Mouse (Mus musculus) lung, adult 18-20 months (tissue): ENCODE results near the gene Psmd9.
"Not testable (repeated sequence)": the region's sequence is repeated elsewhere in the genome, so short reads cannot be mapped to it uniquely, and the experiment has no call there.

Source experiments
- DNase-seq, 2 experiments: peaks; one replicate each; pipeline ENCODE4 v3.0.0; 2022; ENCODE audit warnings: mixed read lengths in 2 of 2

Gene Psmd9

DNA sequence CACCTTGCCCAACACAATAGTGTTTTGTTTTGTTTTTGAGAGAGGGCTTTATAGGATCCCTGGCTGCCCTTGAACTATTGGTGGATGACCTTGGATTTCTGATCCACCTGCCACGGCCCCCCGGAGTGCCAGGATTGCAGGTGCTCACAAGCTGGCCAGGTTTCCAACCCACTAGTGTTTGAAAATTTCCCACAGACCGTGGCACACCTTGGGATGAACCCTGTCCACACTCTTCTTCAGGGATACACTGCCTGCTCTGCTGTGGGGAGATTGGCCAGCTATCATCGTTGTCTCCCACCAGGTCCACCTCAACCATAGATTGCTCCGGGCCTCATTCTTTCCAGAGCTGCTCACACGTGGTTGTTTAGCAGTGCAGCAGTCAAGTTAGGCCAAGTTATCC lies 25.6 kb downstream of the Psmd9 start:
- DNase-seq: no peak

DNA sequence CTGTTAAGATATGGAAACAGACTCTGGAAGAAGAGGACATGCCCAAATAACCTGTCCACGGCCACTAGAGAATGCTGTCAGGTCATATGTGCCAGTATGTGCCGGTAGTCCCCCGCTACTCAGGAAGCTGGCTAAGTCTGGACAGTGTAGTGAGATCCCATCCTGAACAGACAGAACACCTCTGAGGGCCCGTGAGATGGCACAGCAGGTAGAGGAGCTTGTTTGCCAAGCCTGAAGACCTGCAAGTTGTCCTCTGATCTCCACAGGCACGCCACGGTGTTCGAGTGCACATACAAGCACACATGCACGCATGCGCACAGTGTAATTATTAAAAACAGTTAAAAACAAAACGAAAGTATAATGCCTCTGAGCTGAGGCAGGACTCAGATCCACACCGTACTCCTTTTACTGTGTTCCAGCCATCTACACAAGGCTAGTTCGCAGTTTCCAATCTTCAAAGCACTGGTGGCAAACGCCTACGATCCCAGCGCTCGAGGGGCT lies 26.3 kb downstream of the Psmd9 start:
- no peak for DNase-seq

DNA sequence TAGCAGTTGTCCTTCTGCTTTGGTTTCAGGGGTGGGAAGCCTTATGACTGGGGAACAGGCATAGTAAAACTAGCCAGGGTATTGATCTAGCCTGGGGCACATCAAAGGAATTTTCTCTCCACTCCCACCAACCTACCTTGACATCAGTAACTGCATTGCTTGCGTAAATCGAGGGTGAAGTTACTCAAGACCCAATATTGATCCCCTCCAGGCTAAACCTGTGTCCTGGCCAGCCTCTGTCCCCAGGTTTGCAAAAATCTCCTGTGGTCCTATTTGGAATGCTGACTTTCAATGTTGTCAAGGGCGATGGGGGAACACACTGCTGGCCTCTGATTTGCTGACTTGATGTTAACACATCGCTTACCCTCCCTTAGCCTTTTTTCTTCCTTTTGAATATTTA lies 27.5 kb downstream of the Psmd9 start:
- DNase-seq: no peak

DNA sequence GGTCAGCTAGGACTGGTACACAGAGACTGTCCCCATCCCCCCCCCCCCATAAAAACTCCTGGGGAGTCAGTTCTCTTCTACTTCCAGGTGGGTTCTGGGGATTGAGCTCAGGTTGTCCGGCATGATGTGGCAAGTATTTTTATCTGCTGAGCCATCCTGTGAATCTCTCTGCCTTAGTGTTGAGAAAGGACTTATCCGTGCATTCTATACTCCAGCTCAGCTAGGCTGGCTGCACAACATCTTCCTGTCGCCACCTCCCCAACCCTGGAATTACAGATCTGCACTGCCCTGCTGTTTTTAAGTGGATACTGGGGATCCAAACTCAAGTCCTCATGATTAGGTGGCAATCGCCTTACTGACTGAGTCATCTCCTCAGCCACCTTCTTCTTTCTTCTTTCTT lies 29.3 kb downstream of the Psmd9 start:
- DNase-seq: no peak

DNA sequence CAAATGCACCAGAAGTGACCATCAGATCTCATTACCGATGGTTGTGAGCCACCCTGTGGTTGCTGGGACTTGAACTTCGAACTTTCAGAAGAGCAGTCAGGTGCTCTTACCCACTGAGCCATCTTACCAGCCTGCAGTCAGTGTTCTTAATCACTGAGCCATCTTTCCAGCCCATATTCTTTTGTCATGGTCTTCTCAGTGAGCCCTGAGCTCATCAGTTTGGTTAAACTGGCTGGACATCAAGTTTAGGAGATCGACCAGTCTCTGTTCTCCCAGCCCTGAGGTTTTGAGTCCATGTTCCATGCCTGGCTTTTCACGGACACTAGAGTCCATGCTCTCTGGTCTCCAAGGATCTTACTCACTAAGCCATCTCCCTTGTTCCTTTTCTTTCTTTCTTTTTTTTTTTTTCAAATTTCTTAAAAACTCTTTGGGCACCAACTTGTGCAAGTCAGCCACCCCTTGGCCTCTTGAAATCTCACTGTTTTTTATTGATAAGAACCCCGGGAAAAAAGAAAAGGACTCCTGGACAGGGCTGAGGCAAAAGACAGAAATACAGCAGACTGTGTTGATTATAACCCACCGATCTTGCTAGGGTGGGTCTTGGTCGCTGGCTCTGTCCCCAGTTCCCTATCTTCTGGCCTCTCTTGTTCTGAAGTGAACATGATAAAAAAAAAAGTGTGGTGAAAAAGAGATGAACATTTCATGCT lies 31.8 kb downstream of the Psmd9 start:
- DNase-seq: not testable (repeated sequence)

DNA sequence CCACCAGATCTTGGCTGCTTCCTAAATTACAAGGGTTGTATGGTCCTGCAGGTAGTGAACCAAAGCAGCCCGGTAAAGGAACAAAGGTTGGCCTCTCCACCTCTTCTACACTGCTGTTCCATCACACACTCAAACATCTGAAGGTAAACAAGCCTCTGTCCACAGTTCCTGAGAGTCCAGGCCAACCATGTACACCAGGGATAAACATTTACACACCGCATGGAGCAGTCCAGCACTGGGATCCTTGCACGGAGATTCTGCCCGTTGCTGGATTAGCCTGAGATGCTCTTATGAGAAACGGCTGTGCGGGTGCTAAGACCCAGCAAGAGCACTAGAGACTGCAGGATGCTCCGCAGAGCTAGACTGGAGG lies 32.3 kb downstream of the Psmd9 start:
- no peak for DNase-seq

DNA sequence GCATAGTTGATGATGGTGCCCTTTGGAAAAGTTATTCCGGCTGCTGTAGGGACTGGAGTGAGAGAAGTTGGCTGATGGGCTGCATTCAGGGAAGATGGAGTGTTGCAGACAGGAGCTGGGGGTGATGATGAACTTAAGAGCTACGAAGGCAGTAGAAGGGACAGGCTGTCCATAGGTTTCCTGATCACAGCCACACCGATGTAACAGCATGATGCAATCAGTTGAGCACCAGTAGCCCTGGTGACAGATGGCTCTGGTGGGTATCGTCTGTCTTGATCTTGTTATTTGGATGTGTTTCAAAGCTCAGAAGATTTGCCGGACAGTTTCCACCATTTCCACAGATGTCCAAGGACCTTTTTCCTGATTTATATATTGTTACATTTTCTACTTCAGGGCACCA lies 32.8 kb downstream of the Psmd9 start:
- no peak for DNase-seq

DNA sequence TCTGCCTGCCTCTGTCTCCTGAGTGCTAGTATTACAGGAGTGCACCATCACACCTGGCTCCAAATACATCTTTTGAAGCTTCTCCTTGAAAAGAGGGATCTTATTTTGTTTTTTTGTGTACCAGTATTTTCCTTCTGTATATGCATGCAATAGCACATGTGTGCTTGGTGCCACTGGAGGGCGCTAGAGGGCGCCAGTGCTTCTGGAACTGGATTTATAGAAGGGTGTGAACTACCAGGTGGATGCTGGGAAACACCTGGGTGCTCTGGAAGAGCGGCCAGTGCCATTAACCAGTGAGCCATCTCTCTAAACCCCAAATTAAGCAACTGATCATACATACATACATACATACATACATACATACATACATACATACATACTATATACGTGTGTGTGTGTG lies 33.6 kb downstream of the Psmd9 start:
- not testable (repeated sequence) for DNase-seq

DNA sequence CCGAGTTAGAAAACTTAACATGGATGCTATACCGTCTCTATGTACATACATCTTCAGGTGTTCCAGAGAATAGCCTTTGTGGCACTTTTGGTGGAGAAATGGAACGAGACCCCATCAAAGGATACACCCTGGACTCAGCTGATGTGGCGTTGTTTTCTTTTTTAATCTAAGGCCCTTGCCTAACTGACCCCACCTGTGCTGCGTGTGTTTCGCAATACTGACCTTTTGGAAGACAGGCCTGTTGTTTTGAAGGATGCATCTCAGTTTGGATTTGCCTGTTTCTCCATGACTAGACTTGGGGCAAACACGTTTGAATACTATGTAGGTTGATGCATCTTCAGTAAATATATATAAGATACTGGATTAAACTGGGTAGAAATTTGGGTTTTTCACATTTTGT lies 34.4 kb downstream of the Psmd9 start:
- DNase-seq: not testable (repeated sequence)

DNA sequence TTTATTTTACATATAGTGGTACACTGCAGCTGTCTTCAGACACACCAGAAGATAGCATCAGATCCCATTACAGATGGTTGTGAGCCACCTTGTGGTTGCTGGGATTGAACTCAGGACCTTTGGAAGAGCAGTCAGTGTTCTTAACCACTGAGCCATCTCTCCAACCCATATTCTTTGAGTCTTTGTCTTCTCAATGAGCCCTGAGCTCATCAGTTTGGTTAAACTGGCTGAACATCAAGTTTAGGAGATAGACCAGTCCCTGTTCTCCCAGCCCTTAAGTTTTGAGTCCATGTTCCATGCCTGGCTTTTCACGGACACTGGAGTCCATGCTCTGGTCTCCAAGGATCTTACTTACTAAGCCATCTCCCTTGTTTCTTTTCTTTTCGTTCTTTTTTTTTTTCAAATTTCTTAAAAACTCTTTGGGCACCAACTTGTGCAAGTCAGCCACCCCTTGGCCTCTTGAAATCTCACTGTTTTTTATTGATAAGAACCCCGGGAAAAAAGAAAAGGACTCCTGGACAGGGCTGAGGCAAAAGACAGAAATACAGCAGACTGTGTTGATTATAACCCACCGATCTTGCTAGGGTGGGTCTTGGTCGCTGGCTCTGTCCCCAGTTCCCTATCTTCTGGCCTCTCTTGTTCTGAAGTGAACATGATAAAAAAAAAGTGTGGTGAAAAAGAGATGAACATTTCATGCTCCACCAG lies 53.3 kb downstream of the Psmd9 start:
- not testable (repeated sequence) for DNase-seq

DNA sequence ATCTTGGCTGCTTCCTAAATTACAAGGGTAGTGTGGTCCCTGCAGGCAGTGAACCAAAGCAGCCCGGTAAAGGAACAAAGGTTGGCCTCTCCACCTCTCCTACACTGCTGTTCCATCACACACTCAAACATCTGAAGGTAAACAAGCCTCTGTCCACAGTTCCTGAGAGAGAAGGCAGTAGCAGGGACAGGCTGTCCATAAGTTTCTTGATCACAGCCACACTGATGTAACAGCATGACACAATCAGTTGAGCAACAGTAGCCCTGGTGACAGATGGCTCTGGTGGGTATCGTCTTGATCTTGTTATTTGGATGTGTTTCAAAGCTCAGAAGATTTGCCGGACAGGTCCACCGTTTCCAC lies 53.8 kb downstream of the Psmd9 start:
- DNase-seq: no peak

DNA sequence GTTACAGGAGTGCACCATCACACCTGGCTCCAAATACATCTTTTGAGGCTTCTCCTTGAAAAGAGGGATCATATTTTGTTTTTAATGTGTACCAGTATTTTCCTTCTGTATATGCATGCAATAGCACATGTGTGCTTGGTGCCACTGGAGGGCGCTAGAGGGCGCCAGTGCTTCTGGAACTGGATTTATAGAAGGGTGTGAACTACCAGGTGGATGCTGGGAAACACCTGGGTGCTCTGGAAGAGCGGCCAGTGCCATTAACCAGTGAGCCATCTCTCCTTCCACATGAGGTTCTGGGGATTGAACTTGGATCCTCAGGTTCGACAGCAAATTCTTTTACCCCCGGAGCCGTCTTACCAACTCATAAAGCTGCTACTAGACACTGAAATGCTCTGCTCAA lies 54.6 kb downstream of the Psmd9 start:
- not testable (repeated sequence) for DNase-seq

DNA sequence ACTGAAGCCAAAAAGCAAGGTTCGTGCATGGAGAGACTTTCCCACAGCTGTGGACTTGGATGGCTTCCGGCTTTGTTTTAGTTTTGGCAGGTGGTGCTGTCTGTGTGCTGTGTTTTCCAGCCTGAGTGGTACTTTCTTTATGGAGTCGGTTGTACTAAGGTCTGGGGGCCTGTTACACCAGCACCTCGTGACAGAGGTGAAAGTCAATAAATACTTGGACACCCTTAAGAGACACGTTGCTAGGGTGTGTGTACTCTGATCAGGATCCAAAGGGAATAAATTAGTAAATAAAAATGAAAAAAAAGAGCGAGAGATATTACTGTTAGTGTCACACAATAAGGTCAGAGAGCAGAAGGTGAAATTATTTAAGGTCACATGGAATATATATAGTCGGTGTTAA lies 57.6 kb downstream of the Psmd9 start:
- DNase-seq: no peak

DNA sequence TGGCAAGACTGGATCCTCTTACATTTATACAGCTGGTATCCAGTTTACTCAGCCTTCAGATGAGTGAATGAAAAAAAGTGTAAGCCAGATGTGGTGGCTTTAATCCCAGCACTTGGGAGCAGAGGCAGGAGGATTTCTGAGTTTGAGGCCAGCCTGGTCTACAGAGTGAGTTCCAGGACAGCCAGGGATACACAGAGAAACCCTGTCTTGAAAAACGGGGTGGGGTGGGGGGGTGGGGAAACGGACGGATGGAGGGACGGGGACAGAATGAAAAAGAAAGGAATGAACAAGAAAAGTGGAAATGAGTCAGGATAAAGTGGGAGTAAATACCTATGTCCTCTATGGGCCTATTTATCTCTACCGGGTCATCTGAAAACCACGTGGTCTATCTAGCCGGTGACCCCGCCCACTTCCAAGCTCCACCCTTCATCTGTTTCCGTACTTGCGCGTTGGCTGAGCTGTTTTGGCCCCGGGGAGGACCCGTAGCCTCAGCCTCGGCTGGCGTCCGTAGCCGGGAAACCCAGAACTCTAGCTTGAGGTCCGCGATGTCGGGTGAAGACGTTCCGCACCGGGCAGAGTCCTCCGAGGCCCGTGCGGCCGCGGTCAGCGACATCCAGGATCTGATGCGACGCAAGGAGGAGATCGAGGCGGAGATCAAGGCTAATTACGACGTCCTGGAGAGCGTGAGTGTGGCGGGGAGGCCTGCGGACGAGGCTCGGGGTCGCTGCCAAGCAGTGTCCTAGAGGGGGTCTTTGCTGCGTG lies 58.7 kb downstream of the Psmd9 start:
- DNase-seq: peak; percentile 95 to 96

DNA sequence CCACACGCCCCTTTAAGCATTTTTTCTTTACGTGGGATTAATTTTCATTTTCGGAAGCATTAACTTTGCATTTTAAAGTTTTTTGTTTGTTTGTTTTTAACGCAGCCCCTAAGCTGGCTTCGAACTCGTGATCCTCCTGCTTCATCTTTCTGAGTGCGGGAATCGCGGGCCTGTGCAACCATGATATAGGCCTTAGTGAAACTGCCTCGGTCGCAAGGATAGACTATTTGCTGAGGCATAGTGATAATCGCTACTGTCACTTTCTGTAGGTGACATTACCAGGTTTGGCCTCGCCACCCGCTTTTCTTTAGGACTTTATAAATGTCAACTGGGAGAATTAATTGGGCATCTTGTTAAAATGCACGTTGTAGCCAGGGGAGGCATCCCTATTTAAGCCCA lies 59.3 kb downstream of the Psmd9 start:
- no peak for DNase-seq

DNA sequence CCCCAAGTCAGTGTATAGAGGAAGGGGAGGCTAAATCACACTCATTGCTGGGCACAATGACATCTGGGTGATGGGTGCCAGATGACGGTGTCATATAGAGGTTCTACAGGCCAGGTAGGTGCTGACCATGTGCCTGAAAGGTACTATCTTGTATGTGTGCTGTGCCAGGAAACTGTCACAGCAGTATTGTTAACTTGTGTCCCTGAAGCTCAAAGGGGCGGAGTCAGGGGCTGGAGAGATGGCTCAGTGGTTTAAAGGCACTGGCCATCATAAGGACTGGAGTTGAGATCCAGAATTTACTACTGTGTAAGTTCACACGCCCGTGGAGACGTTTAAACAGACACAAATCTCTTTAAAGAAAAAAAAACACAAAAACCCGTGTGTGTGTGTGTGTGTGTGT lies 60.1 kb downstream of the Psmd9 start:
- DNase-seq: no peak

DNA sequence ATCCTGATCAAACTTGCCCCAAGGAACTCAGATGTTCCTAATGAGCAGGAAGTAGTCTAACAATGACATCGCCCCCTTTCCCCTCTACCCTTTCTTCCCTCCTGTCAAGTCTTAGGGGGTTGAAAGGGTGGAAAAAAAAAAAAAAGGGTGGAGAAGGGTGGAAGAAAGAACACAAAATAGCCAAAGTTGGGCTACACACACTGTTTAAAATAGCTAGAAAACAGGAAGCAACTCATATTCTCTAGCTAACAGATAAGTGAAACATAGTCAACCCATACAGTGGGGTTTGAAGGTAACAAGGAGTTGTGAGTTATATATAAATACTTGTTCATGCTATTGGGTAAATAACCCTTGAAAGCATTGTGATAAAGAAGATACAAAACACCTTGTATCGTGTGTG lies 63.0 kb downstream of the Psmd9 start:
- no peak for DNase-seq

DNA sequence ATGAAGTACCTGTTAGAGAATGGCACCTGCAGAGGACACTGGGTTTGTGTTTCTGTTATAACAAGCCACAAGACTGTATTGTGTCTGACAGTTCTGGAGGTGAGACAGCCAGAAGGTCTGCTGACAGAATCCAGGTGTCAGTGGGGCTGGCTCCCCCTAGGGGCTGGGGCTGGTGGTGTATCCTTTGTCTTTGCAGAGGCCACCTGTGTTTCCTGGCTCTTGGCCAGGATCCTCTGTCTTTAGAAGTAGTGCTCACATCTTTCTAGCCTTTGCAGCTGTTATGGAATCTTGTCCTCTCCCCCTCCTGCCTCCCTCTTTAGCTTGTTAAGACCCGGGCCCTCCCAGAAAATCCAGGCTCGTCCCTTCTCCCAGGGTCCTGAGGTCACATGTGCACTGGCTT lies 66.5 kb downstream of the Psmd9 start:
- peak; percentile 20 to 44 for DNase-seq

DNA sequence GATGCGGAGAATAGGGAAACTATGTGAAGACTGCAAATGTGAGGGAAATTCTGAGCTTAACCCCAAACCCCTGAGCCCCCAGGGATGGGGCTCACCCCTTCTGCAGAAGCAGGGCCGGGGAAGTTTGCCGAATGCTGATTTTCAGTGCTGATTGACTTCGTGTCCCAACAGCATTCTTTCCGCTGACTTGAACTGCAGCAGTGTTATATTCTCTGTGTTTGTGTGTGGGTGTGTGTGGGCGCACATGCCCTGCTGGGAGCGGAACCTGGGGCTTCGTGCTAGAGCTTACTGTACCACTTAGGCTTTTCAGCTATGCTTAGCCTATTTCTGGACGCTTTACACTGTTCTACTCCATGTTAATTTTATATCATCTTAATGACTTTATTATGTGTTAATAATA lies 67.2 kb downstream of the Psmd9 start:
- no peak for DNase-seq

DNA sequence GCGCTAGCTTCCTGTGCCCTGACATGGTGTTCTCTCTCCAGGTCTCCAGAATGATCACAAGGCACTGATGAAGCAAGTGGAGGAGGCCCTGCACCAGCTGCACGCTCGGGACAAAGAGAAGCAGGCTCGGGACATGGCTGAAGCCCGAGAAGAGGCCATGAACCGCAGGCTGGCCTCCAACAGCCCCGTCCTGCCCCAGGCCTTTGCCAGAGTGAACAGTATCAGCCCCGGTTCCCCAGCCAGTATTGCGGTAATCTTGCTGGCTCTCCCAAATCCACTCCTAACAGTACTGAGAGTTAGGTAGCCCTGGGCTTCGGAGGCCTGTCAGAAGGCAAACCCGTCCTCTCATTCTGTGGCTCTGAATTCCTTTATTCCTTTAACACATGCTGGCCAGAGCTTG lies 70.3 kb downstream of the Psmd9 start:
- peak; percentile 27 to 36 for DNase-seq

DNA sequence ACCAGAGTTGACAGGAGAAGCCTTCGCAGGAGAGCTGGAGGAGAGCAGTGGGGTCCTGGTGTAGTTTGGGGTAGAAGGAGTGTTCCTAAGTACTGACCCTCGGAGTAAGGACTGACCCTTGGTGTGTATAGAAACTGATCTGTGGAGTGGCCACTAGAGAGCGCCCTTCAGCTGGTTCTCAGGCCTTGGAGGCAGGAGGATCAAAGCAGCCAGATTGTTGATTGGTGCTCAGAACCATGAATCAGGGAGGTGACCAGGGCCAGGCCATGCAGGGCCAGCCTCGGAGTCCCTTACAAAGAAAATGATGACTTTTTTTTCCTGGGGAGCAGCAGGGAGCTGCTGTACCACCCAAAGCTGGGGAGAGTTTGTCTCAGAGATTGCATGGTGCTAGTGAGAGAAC lies 76.3 kb downstream of the Psmd9 start:
- DNase-seq: peak; percentile 27 to 31

DNA sequence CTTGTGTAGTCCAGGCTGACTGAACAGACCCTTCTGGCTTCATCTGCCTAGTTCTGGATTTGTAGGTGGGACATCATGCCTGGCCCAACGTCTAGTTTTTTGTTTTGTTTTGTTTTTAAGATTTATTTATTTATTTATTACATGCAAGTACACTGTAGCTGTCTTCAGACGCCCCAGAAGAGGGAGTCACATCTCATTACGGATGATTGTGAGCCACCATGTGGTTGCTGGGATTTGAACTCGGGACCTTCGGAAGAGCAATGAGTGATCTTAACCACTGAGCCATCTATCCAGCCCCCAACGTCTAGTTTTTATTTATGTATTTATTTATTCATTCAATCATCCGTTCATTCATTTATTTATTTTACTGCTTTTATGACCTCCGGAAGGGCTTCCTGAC lies 82.2 kb downstream of the Psmd9 start:
- no peak for DNase-seq

DNA sequence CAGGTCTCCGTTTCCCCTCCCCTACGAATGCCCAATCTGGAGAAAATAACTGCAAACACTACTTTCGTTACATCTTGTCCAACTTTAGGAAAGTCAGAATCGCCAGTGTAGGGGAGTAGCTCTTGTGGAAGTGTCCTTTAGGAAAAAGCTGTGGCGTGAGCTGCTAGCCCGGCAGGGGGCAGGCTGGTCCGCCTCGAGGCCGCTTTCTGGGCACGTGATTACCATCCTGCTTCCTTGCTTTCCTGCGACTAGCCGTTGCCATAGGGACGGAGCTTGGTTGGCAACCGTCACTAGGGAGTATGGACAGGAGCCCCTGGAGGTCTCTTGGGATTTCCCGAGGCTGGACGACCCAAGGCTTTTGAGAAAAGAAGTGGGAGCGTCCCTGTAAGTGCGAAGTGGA lies 82.6 kb downstream of the Psmd9 start, which contains the start of gene Wdr66:
Gene Wdr66, plus strand, starts transcription at position 269 of the 400 bp plus-strand sequence.
- DNase-seq: peak; percentile 76 to 85
